Mouse (Mus musculus) E14TG2a.4 (cell line): ENCODE measurements around the gene Myo10.

ENCODE experiments used
- CTCF ChIP-seq: conservative IDR thresholded peaks from 2 replicates; pipeline ENCODE4 v1.5.1; 2014; ENCODE audit warnings: low read length
- NANOG ChIP-seq: IDR thresholded peaks from 2 replicates; pipeline ENCODE4 v1.6.1; 2014; ENCODE audit warnings: borderline replicate concordance, low read length, mixed read lengths
- POU5F1 ChIP-seq: IDR thresholded peaks from 2 replicates; pipeline ENCODE4 v1.6.1; 2014; ENCODE audit warnings: low read length, borderline replicate concordance

- TF ChIP-seq CTCF, result no peak
- TF ChIP-seq NANOG, result no peak
- no peak for TF ChIP-seq POU5F1
These were observed 220.2 kb downstream of the Myo10 start for GRCm38 (mm10) chr15:25842462-25843085.
